Mouse (Mus musculus): ENCODE measurements at regions not wholly inside any gene's neighbourhood (a gene's known extent, or its start where the extent isn't known, plus 50 kb on each side); places are given as distances from the start of the nearest gene placed in this dataset.

GRCm38 (mm10) chr4:8989614-8990013, 750.8 kb upstream of the Car8 start:
- no peak for TF ChIP-seq CTCF (IDR thresholded peaks at IDR 0.05; ENCODE audit: low read depth)
- TF ChIP-seq EP300 (optimal IDR thresholded peaks at IDR 0.05): no peak

All from stomach, postnatal 0 days (tissue).